Mouse (Mus musculus) embryo, embryonic 10 days (tissue): ENCODE results near the gene Ovgp1.
A peak's percentile ranks its signal among the peaks of the same experiment; 100 is the strongest.
"Not testable (repeated sequence)": the region's sequence is repeated elsewhere in the genome, so short reads cannot be mapped to it uniquely, and the experiment has no call there.

Experiments used
- DNase-seq: peaks from one replicate; pipeline ENCODE4 v3.0.0-alpha.2; 2015; ENCODE audit warnings: low spot score

Gene Ovgp1

DNA sequence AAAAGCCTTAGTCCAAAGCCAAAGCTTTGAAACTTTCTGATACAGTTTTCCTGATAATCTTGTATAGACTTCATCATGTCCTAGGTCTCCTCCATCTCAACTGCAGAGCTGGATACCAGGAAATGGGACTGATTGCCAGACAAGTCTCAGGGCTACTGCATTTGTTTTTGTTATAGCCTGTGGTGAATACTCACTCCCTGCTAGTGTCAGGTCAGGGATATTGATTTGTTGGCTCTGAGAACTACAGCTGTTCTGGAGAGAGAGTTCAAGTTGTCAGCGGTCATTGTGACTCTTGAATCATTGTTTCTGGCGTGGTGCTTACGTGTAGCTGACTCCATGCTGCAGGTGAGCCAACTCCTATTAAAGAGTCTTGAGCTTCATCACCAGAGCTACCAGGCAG, at the start of gene Ovgp1:
Gene Ovgp1 (plus strand): TSS at position 301 of the 400 bp plus-strand sequence.
- no peak for DNase-seq

DNA sequence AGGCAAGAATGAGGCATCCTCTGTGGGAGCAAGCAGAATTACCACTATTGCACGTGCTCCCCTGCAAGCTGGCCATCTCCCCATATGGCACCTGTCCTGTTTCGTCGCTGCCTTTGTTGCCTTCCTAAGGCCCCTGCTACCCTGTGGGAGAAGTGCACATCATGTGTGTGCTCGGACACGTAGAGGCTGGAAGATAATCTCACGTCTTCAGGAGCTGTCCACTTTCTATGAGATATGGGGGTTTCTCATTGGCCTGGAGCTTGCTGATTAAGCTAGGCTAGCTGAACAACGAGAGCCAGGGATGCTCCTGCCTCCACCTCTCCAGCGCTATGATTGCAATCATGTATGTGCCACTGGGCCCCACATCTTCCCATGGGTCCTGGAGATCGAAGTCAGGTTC, 48.9 kb upstream of the Ovgp1 start:
- no peak for DNase-seq

- no peak for DNase-seq
Measured at GRCm38 (mm10) chr3:105927561-105928194, 45.8 kb upstream of the Ovgp1 start.

- no peak for DNase-seq
Measured at GRCm38 (mm10) chr3:105928195-105928569, 45.3 kb upstream of the Ovgp1 start.

- DNase-seq: no peak
Measured at GRCm38 (mm10) chr3:105928781-105929180, 44.7 kb upstream of the Ovgp1 start.

DNA sequence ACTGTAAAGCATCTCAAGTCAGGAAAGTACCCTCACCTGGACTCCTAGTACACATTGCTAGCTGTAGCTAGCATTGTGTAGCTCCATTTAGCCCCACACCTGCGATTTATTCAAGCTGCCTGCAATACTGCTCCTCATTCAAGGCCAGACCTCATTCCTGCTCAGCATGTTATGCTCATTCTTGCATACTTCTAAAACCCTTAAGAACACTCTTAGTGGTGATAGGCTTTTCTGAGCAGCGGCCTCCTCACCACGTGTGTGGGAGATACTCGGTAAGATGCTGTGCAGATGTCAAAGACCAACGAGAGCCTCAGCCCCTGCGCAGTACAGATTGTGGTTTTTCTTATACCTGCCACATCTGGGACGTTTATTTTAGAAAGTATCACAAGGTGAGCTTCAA, 43.7 kb upstream of the Ovgp1 start:
- no peak for DNase-seq

DNA sequence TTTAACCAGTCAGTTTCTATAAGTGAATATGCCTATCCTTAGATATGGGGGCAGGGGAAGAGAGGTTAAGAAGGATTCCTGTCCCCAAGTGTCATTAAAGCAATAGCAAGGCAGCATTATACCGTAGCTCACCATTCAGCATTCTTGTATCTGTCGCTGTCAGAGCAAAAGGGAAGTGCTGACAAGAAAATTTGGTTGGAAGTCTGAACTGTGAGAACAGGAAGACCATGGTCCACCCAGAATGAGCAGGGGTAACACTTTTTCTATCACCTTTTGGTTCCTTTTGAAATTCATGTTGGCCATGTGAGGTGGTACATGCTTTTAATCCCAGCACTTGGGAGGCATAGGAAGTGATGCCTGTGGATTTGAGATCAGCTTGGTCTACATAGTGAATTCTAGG, 42.4 kb upstream of the Ovgp1 start:
- no peak for DNase-seq

GRCm38 (mm10) chr3:105932240-105933071, 41.1 kb upstream of the Ovgp1 start, which contains the start of gene I830077J02Rik:
Gene I830077J02Rik (minus strand): TSS chr3:105932664.
- DNase-seq: no peak

DNA sequence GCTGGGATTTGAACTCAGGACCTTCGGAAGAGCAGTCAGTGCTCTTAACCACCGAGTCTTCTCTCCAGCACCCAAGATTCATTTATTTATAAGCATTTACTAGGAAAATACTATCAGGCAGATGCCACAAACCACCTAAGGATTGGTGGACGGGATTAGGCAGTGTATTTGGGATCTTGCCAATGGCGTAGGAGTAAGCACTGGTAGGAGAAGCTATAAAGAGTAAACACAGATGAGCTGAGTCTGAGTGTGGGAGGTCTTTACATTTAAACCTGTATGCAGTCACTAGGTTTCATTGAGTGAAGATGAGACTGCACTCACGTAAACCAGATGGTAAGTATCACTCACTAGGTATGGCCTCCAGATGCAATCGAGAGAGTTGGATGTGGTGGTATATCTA, 39.6 kb upstream of the Ovgp1 start:
- no peak for DNase-seq

DNA sequence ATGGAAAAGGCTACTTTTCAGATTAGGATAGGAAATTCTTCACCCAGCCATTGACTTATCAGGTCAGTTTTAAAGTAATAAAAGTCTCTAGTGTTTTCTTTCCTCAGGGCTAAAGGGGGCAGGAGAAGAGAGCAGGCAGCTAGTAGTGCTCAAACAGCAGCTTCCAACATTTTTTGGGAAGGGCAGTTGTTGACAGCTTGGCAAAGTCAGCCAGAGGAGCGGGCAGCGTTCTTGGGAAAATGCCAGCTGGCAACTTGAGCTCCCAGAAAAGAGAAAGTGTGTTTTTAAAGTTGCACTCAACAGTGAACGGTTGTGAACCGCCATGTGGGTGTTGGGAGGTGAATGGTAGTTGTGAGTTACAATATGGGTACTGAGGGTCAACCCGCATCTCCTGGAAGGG, 38.5 kb upstream of the Ovgp1 start:
- no peak for DNase-seq

- no peak for DNase-seq
Measured at GRCm38 (mm10) chr3:105936111-105936510, 37.4 kb upstream of the Ovgp1 start.

DNA sequence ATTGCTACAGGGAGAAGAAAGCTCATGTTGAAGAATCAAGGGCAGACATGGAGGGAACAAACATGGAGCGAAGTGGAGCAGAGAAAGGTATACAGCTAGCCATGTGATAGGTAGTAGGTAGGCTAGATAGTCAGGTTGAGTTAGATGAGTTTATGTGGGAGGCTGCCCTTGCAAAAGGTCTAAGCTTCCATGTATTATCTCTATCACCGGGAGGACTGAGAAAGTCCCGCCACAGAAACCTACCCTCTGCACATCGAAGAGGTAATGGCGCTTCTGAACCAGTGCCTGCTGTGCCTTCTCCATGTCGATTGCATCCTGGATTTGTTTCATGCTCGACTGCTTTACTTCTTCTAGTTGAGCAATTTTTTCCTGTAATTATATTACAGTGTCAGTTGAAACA, 22.2 kb upstream of the Ovgp1 start:
- no peak for DNase-seq

GRCm38 (mm10) chr3:105957235-105957634, 16.3 kb upstream of the Ovgp1 start:
- no peak for DNase-seq

DNA sequence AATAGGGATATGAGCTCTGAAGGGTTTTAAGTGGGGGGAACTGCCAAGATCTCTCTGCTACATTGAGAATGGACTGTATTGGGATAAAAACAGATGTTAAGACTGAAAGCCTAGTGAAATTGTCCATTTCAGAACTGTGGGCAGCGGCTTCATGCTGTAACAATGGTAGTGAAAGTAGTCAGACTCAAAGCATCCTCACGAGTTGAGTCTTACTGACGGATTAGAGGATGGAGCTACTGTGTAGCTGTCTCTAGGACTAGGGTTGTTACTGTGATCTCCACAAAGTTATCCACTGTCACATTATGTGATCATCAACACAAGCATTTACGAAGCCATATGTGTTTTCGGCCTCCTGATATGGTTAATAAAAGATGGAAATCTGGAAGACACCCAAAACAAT, 15.3 kb upstream of the Ovgp1 start:
- DNase-seq: no peak

- peak; percentile 98 for DNase-seq
Measured at GRCm38 (mm10) chr3:105958974-105959580, 14.4 kb upstream of the Ovgp1 start, which contains the start of gene Wdr77. Gene Wdr77 (plus strand): TSS chr3:105959369.

GRCm38 (mm10) chr3:105959585-105959984, 13.9 kb upstream of the Ovgp1 start:
- peak; percentile 42 for DNase-seq

GRCm38 (mm10) chr3:105959999-105960398, 13.5 kb upstream of the Ovgp1 start, which contains the start of gene Atp5f1:
Gene Atp5f1 (minus strand): TSS chr3:105960099.
- DNase-seq: no peak

GRCm38 (mm10) chr3:105960700-105961099, 12.8 kb upstream of the Ovgp1 start:
- DNase-seq: peak; percentile 30

DNA sequence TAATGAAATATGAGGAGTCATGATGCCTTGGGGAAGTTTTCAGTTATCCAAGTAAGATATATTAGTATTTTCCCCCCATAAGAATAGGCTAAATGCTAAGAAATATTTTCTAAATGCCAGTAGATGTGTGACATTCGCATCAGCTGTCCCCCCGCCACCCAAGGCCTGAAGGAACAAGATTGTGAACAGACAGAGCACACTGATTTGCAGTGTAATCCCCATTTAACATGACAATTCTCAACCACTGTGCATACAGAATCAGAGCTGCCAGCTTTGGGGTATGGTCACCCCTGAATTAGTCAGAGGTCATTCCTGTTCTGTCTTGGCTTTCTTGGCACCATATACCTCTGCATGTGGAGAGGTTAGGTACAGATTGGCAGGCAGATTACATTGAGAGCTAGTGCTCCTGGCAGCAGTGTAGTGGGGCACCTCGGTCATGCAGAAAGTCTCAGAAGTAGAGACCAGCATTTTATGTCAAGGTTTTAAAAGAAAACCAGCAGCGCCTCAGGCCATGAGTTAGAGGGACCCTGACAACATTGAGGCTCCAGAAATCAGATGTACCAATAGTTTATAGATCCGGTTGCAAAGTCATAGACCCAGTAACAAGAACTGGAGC, 1.6 kb upstream of the Ovgp1 start:
- no peak for DNase-seq

DNA sequence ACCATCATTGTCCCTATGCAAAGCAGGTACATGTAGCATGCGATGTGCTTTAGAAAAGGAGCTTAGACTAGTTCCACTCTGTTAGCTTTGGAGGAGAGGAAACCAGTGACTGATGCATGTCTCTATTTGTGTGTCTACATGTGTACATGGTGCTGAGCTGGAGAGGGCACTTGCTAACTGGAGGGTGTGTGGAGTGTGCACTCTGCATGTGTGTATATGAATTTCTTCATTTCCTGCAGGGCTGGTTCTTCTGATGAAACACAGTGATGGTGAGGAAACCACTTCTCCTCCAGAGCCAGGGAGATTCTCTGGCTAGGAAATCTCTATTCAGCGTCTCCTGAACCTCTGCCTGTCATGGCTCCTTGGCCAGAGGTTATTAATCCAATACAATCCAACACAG, 663 bp downstream of the Ovgp1 start:
- DNase-seq: no peak

DNA sequence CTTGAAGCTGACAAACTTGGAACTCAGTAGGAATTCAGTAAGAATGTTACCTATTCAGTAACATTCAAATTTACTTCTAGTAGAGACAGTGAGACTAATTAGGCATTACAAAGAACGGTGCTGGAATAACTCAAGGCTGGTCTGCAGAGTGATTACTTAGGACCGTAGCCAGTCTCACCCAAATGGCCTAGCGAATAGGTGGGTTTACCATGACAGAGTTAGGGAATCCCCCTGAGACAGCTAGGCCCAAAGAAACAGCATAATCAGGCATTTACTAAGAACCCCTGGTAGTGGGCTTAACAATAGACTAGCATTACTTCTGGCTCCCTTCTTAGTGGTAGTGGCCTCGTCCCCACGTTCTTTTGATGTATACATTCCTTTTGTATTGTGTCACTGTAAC, 16.1 kb downstream of the Ovgp1 start:
- not testable (repeated sequence) for DNase-seq

DNA sequence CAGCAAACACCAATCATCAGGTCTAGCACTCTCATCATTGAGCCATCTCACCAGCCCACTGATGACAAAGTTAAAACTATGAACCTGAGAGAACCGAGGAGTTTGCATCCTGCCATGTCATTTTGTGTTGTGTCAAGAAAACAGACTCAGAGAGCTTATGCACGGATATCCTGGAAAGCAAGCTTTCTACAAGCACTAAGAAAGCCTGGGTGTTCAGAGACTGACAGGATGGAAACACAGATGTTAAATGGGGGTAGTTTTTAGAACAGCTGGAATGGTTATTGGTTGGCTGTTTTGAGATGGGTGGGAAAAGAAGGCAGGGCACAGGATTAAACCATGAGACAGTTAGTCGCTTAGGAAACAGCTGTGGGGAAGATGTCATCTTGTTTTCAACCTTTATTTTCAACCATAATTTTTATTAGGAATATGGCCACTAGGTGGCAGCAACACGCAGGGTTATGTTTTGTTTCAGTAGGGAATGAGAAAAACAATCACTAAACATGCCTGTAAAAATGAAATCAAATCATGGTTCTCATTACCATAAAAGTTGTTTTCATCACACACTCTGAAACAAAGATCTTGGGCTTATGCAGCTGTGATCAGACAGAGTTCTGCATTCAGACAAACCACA, 18.3 kb downstream of the Ovgp1 start:
- peak; percentile 54 for DNase-seq
